Mouse (Mus musculus) hindbrain, embryonic 15.5 days (tissue): Measurements from ENCODE around the gene Fxyd6. TPM values are rescaled to one million over a fixed set of nuclear protein-coding genes. Genes with fewer than 3 reads are reported as not detected.

ENCODE experiments used
- ATAC-seq: fragments of 200-750 bp; cut with Nextera tagmentation; 2 replicates; pipeline ENCODE4 v1.8.0; 2017; ENCODE audit warnings: low read depth, moderate number of reproducible peaks, moderate TSS enrichment; ENCODE audit not compliant: low FRiP score
- H3K27ac ChIP-seq: fragments of 300-500 bp; sonication (generic); replicated peaks from 2 replicates; pipeline ENCODE4 v1.5.1; 2015; ENCODE audit warnings: mild to moderate bottlenecking, inconsistent platforms
- H3K27me3 ChIP-seq: fragments of 300-500 bp; sonication (generic); 2 replicates; pipeline ENCODE4 v1.6.1; 2015; ENCODE audit warnings: control low read depth, inconsistent platforms
- H3K36me3 ChIP-seq: fragments of 300-500 bp; sonication (generic); 2 replicates; pipeline ENCODE4 v1.6.1; 2015; ENCODE audit warnings: control low read depth, inconsistent platforms
- H3K4me1 ChIP-seq: fragments of 300-500 bp; sonication (generic); replicated peaks from 2 replicates; pipeline ENCODE4 v1.6.1; 2015; ENCODE audit warnings: control low read depth, inconsistent platforms
- H3K4me2 ChIP-seq: fragments of 300-500 bp; sonication (generic); 2 replicates; pipeline ENCODE4 v1.6.1; 2015; ENCODE audit warnings: moderate library complexity, mild to moderate bottlenecking, inconsistent platforms
- H3K4me3 ChIP-seq: fragments of 300-500 bp; sonication (generic); 2 replicates; pipeline ENCODE4 v1.5.1; 2015; ENCODE audit warnings: mild to moderate bottlenecking, inconsistent platforms
- H3K9ac ChIP-seq: fragments of 300-500 bp; sonication (generic); 2 replicates; pipeline ENCODE4 v1.6.1; 2015; ENCODE audit warnings: inconsistent platforms
- H3K9me3 ChIP-seq: fragments of 300-500 bp; sonication (generic); 2 replicates; pipeline ENCODE4 v1.6.1; 2016; ENCODE audit warnings: control low read depth, inconsistent platforms
- WGBS: fragments of 180-500 bp; shearing (Covaris S2); methylation state at CpG from one replicate; pipeline ENCODE4 v1.1.7; 2015; 5-methylcytosine and 5-hydroxymethylcytosine counted together
- polyA plus RNA-seq: library from polyadenylated mRNA; unstranded; fragments of >200 nt; fragmentation: Nextera tagmentation; extraction: Ambion mirVana; gene quantifications from 2 replicates; pipeline ENCODE4 v1.2.1, GENCODE M21; 2015

Gene Fxyd6
- polyA plus RNA-seq, 1 experiment from 2014 or later, result 611 TPM

DNA sequence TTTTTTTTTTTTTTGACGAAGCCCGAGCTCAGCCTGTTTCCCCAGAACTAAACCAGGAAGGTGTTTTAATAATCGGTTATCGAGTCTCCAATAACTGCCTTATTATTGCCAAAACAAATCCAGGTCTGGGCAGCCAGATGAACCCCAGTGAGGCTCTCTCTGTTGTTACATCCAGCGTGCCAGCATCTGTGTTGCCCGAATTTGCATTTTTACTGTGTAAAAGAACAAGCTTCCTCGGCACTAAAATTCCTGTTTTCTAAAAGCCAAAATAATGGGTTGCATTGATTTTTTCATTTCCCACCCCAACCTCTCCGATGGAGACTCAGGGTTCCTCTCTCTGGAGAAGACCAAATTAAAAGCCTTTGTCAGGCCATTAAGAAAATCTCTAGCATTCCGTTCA, 63.1 kb downstream of the Fxyd6 start:
- no peak for ATAC-seq
- 43% methylated on average over 9 of the region's 9 CpGs for WGBS
- Histone ChIP-seq H3K9me3 (no peaks in the 10 kb centered on the region), H3K4me2 (peak overlapping the region; percentile 89), H3K27me3 (peaks cover 24% of the 10 kb centered on the region; the same call in 1 of the 2 replicates), H3K9ac (peak overlapping the region; percentile 11; the same call in 1 of the 2 replicates), H3K4me3 (peak overlapping the region; percentile 67), H3K4me1 (peaks cover 69% of the 10 kb centered on the region), H3K36me3 (no peaks in the 10 kb centered on the region), H3K27ac (peak overlapping the region; percentile 81)

DNA sequence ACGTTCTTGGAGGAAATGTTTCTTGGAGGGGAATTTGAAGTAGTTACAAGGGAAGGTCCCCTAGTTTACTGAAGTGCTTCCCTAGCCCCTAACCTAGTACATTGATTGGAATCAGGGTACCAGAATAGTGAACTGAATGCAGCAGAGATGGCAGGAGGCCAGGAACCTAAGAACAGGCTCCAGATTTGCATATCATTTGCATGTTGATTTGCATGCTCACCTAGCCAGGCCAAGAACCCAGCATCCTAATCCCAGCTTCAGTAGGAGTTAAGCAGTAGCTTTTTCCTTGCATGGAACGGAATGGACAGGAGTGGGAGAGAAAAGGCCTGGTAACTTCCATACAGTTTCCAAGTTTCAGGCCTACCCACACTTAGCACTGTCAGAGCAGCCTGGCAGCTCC, 64.2 kb downstream of the Fxyd6 start:
- Histone ChIP-seq H3K27me3 (peaks cover 20% of the 10 kb centered on the region; the same call in 1 of the 2 replicates), H3K4me2 (peak overlapping the region; percentile 89; the same call in 1 of the 2 replicates), H3K36me3 (no peaks in the 10 kb centered on the region), H3K9me3 (no peaks in the 10 kb centered on the region), H3K27ac (peak overlapping the region; percentile 81), H3K9ac (no peak overlapping the region), H3K4me1 (peaks cover 72% of the 10 kb centered on the region), H3K4me3 (no peak overlapping the region)
- no peak for ATAC-seq
- 47% methylated on average over 2 of the region's 2 CpGs for WGBS

DNA sequence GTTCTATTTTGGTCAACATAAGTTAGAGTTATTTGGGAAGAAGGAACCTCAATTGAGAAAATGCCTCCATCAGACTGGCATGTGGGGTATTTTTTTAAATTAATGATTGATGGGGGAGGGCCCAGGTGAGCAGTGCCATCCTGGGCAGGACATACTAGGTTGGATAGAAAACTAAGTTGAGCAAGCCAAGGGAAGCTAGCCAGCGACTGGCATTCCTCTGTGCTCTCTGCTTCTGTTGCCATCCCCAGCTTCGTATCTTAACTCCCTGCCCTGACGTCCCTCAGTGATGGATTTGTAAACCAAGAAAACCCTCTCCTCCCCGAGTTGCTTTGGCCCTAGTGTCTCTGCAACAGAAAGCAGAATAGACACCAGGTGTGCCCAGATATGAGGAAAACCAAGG, 69.0 kb downstream of the Fxyd6 start:
- no peak overlapping the region for H3K27ac ChIP-seq

DNA sequence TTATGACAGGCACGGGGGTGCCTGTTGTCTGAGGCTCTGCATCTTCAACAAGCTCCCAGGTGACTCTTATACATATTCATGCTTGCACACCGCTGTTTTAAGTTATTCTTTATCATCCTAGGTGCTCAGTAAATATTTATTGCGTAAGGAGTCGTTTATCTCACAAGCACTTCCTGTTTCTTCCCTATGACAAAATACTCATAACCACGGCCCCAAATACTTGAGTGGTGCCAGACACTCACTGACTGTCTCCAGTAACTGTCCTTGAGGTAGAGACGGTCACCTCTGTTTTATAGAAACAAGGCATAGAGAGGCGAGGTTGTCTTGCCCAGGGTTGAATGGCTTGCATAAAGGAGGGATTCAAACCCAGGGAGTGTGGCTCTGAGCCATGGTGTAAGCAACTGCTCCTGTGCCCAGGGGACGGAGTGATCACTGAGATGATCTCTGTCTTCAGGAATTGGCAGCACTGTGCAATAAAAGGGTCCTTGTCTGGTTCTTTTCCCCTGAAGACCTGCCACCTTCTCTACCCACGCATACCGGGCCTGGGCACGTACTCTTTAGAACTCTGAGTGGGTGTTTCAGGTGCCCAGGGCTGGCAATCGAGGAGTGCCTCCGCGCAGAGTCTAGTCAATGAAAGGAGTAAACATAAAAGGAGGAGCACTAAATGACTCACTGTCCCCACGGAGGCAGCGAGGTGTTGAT, 70.2 kb downstream of the Fxyd6 start:
- no peaks in the 10 kb centered on the region for H3K27me3 ChIP-seq
- WGBS, result 77% methylated on average over 16 of the region's 16 CpGs
- no peaks in the 10 kb centered on the region for H3K36me3 ChIP-seq
- H3K4me2 ChIP-seq, result no peak overlapping the region
- H3K9ac ChIP-seq, result no peak overlapping the region
- no peak overlapping the region for H3K4me3 ChIP-seq
- no peak overlapping the region for H3K27ac ChIP-seq
- H3K9me3 ChIP-seq, result no peaks in the 10 kb centered on the region
- no peak for ATAC-seq
- H3K4me1 ChIP-seq, result peaks cover 31% of the 10 kb centered on the region

More for the DNA sequence above, 69.0 kb downstream of the Fxyd6 start:
- no peak overlapping the region for H3K4me3 ChIP-seq
- no peaks in the 10 kb centered on the region for H3K9me3 ChIP-seq
- no peaks in the 10 kb centered on the region for H3K27me3 ChIP-seq
- WGBS, result 76% methylated on average over 4 of the region's 4 CpGs
- H3K4me2 ChIP-seq, result no peak overlapping the region
- peaks cover 40% of the 10 kb centered on the region for H3K4me1 ChIP-seq
- H3K36me3 ChIP-seq, result no peaks in the 10 kb centered on the region
- no peak overlapping the region for H3K9ac ChIP-seq
- no peak for ATAC-seq

DNA sequence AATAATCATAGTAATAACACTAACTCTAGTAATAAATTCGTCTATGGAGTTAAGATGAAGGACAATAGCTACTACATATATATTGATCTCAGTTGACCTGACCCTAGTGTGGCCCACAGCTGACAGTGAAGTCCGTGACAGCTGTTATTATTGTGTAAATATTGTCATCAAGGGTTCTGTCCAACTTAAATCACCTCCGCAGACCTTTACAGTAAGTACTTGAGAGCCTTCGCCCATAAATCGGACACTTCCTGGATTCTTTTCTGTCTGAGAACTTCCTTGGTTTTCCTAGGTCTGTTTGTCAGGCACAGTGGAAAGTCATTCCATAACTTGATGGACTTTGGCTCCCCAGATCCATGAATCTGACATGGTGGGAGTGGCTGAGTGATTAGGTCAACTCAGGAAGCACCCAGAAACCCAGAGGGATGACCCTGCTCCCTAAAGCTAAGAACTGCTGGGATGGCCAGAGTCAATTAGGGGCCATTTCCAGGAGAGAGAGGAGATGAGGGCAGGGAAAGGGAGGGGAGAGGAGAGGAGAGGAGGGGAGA, 74.3 kb downstream of the Fxyd6 start:
- H3K4me2 ChIP-seq, result no peak overlapping the region
- no peak for ATAC-seq
- peaks cover 20% of the 10 kb centered on the region for H3K4me1 ChIP-seq
- H3K27ac ChIP-seq, result no peak overlapping the region
- H3K9me3 ChIP-seq, result no peaks in the 10 kb centered on the region
- no peak overlapping the region for H3K9ac ChIP-seq
- WGBS, result 89% methylated on average over 5 of the region's 5 CpGs
- no peaks in the 10 kb centered on the region for H3K27me3 ChIP-seq
- H3K4me3 ChIP-seq, result no peak overlapping the region
- 0 out of 2 replicates have a peak, but pooled peaks cover 3% of the 10 kb centered on the region for H3K36me3 ChIP-seq

Other genes with a start within 250 kb of the Fxyd6 start
- gene Scn4b, start 231.8 kb upstream of the Fxyd6 start, polyA plus RNA-seq, result 0.31 and 0.55 TPM in 2 replicates
- not detected in 2 replicates for gene BC049352, start 188.2 kb upstream of the Fxyd6 start, polyA plus RNA-seq
- 0.14 TPM in 1 of 2 replicates, not detected in the other for gene Tmprss4, start 166.1 kb upstream of the Fxyd6 start, polyA plus RNA-seq
- gene Il10ra, start 101.0 kb upstream of the Fxyd6 start, polyA plus RNA-seq, result 0.62 and 1.0 TPM in 2 replicates
- gene Tmprss13, start 51.1 kb upstream of the Fxyd6 start, polyA plus RNA-seq, result not detected in 2 replicates
- gene Fxyd2, start 29.5 kb downstream of the Fxyd6 start, polyA plus RNA-seq, result 12.5 and 13.1 TPM in 2 replicates
- gene Dscaml1, start 56.4 kb downstream of the Fxyd6 start, polyA plus RNA-seq, result 12.2 and 13.8 TPM in 2 replicates